Mouse (Mus musculus): ENCODE results near the gene Scube3.

DNA sequence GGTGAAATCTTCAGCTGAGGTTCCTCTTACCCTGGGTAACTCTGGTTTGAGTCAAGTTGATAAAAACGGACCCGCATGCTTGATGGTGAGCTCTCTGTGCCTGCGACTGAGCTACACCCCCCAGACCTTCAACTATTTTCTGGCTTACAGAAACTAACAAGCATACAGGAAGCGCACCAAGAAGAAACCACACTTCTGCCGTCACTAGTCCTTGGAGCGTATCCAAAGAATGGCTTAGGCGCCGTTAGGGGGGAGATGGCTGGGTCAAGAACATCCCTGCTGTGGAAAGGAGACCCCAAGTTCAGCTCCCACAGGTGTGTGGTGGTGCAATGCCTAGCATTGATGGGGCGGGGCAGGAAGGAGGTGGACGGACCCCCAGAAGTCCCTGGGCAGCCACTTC, 45.5 kb upstream of the Scube3 start:
- TF ChIP-seq CTCF (IDR thresholded peaks at IDR 0.05; ENCODE audit: control insufficient read depth, insufficient read depth, insufficient read length) (no peak), MAX (IDR thresholded peaks at IDR 0.05) (no peak), CEBPB (IDR thresholded peaks at IDR 0.05; ENCODE audit: low read depth) (no peak)

Measured in C2C12 (cell line).